Mouse (Mus musculus): Measurements from ENCODE around the gene Stil. TPM values are rescaled to one million over a fixed set of nuclear protein-coding genes. Genes with fewer than 3 reads are reported as not detected.
A peak's percentile ranks its signal among the peaks of the same experiment; 100 is the strongest.
"Not testable (repeated sequence)": the region's sequence is repeated elsewhere in the genome, so short reads cannot be mapped to it uniquely, and the experiment has no call there.

The Stil gene
- polyA plus RNA-seq (2014; fragmentation: Nextera tagmentation; extraction: Ambion mirVana) = 23.1 and 25.1 TPM in 2 replicates

DNA sequence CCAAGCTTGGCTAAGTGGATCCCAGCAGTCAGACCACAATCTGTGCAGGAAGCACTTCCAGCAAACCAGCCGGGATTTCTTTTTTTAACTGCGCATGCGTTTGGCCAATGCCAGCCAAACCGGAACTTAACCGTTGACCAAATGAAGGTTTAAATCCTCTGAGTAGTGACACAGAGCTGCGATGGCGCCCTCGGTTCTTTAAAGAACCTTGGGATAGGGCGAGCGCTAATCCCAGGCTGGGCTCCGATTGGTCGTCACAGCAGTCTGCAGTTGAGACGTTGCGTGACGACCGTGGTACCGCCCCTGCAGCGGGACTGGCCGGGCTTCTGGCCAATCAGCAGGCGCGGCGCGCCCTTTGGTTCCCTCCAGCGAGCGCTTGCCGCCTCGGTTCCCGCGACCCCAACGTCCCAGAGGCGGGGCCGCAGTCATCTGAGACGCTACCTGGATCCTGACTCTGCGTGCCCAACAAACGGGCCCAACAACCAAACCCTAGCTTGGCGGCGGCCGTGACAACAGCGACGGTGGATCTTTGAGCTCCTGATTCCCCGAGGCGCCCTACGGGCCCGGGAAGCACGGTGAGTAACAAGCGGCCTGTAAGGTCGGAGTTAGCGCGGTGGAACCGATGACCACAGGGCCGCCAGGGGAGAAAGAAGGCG lies at the start of gene Stil:
Gene Stil (plus strand): TSS at position 387 of the 656 bp plus-strand sequence.
- Histone ChIP-seq H3K36me3 (replicated peaks; ENCODE audit: control insufficient read depth, insufficient read depth, low read depth, low read length) (no peaks in the 10 kb centered on the region), H3K27me3 (ENCODE audit: control insufficient read depth, insufficient read depth, low read length) (no peaks in the 10 kb centered on the region), H3K4me3 (ENCODE audit: low read depth, low read length) (peak within 1 kb of the TSS; percentile 43), H3K4me2 (ENCODE audit: low read depth, low read length) (peak within 1 kb of the TSS; percentile 44), H3K9me3 (replicated peaks; ENCODE audit: control insufficient read depth, low read length) (no peaks in the 10 kb centered on the region), H3K4me1 (ENCODE audit: control insufficient read depth, insufficient read depth, low read length) (no peaks in the 10 kb centered on the region), H3K27ac (replicated peaks; ENCODE audit: low read depth, low read length) (peak within 1 kb of the TSS; percentile 71), H3K9ac (replicated peaks; ENCODE audit: low read length) (peak within 1 kb of the TSS; percentile 51)
- peak; percentile 99 for DNase-seq (ENCODE audit: low spot score)
- ATAC-seq (replicated peaks; ENCODE audit: insufficient number of reproducible peaks, low FRiP score, low TSS enrichment, low read depth) = peak; percentile 100
- under 1% methylated on average over 52 of the region's 52 CpGs for WGBS

GRCm38 (mm10) chr4:114953172-114953571 lies 46.8 kb upstream of the Stil start:
- Histone ChIP-seq H3K9me3 (replicated peaks; ENCODE audit: control insufficient read depth, low read length) (no peaks in the 10 kb centered on the region), H3K36me3 (replicated peaks; ENCODE audit: control insufficient read depth, insufficient read depth, low read depth, low read length) (no peaks in the 10 kb centered on the region), H3K27ac (replicated peaks; ENCODE audit: low read depth, low read length) (no peak overlapping the region), H3K4me1 (ENCODE audit: control insufficient read depth, insufficient read depth, low read length) (no peaks in the 10 kb centered on the region), H3K4me2 (ENCODE audit: low read depth, low read length) (no peak overlapping the region), H3K9ac (replicated peaks; ENCODE audit: low read length) (no peak overlapping the region), H3K4me3 (ENCODE audit: low read depth, low read length) (no peak overlapping the region), H3K27me3 (ENCODE audit: control insufficient read depth, insufficient read depth, low read length) (no peaks in the 10 kb centered on the region)
- no peak for DNase-seq (ENCODE audit: low spot score)
- WGBS = 65% methylated on average over 3 of the region's 3 CpGs
- no peak; the same call in 1 of the 2 replicates for ATAC-seq (replicated peaks; ENCODE audit: insufficient number of reproducible peaks, low FRiP score, low TSS enrichment, low read depth)

- ATAC-seq (replicated peaks; ENCODE audit: insufficient number of reproducible peaks, low FRiP score, low TSS enrichment, low read depth) (no peak), DNase-seq (ENCODE audit: low spot score) (no peak)
- H3K9ac ChIP-seq (replicated peaks; ENCODE audit: low read length) = no peak overlapping the region
- H3K4me2 ChIP-seq (ENCODE audit: low read depth, low read length) = no peak overlapping the region
- H3K4me3 ChIP-seq (ENCODE audit: low read depth, low read length) = no peak overlapping the region
- no peaks in the 10 kb centered on the region for H3K27me3 ChIP-seq (ENCODE audit: control insufficient read depth, insufficient read depth, low read length)
- H3K9me3 ChIP-seq (replicated peaks; ENCODE audit: control insufficient read depth, low read length) = no peaks in the 10 kb centered on the region
- no peaks in the 10 kb centered on the region for H3K4me1 ChIP-seq (ENCODE audit: control insufficient read depth, insufficient read depth, low read length)
- no peak overlapping the region for H3K27ac ChIP-seq (replicated peaks; ENCODE audit: low read depth, low read length)
- no peaks in the 10 kb centered on the region; the same call in 1 of the 2 replicates for H3K36me3 ChIP-seq (replicated peaks; ENCODE audit: control insufficient read depth, insufficient read depth, low read depth, low read length)
Measured at GRCm38 (mm10) chr4:114957403-114957802, 42.6 kb upstream of the Stil start.

- ATAC-seq (replicated peaks; ENCODE audit: insufficient number of reproducible peaks, low FRiP score, low TSS enrichment, low read depth) (no peak), DNase-seq (ENCODE audit: low spot score) (no peak)
- no peaks in the 10 kb centered on the region for H3K9me3 ChIP-seq (replicated peaks; ENCODE audit: control insufficient read depth, low read length)
- no peaks in the 10 kb centered on the region for H3K4me1 ChIP-seq (ENCODE audit: control insufficient read depth, insufficient read depth, low read length)
- no peaks in the 10 kb centered on the region; the same call in 1 of the 2 replicates for H3K36me3 ChIP-seq (replicated peaks; ENCODE audit: control insufficient read depth, insufficient read depth, low read depth, low read length)
- no peak overlapping the region for H3K27ac ChIP-seq (replicated peaks; ENCODE audit: low read depth, low read length)
- H3K4me2 ChIP-seq (ENCODE audit: low read depth, low read length) = no peak overlapping the region
- no peak overlapping the region for H3K4me3 ChIP-seq (ENCODE audit: low read depth, low read length)
- WGBS = 90% methylated on average over 2 of the region's 2 CpGs
- H3K27me3 ChIP-seq (ENCODE audit: control insufficient read depth, insufficient read depth, low read length) = no peaks in the 10 kb centered on the region
- H3K9ac ChIP-seq (replicated peaks; ENCODE audit: low read length) = no peak overlapping the region
Measured at GRCm38 (mm10) chr4:114958231-114958630, 41.7 kb upstream of the Stil start.

GRCm38 (mm10) chr4:114958786-114959185 lies 41.2 kb upstream of the Stil start:
- Histone ChIP-seq H3K4me3 (ENCODE audit: low read depth, low read length) (no peak overlapping the region), H3K27me3 (ENCODE audit: control insufficient read depth, insufficient read depth, low read length) (no peaks in the 10 kb centered on the region), H3K9ac (replicated peaks; ENCODE audit: low read length) (no peak overlapping the region), H3K4me1 (ENCODE audit: control insufficient read depth, insufficient read depth, low read length) (no peaks in the 10 kb centered on the region), H3K36me3 (replicated peaks; ENCODE audit: control insufficient read depth, insufficient read depth, low read depth, low read length) (no peaks in the 10 kb centered on the region; the same call in 1 of the 2 replicates), H3K9me3 (replicated peaks; ENCODE audit: control insufficient read depth, low read length) (no peaks in the 10 kb centered on the region), H3K27ac (replicated peaks; ENCODE audit: low read depth, low read length) (no peak overlapping the region), H3K4me2 (ENCODE audit: low read depth, low read length) (no peak overlapping the region)
- DNase-seq (ENCODE audit: low spot score) (no peak), ATAC-seq (replicated peaks; ENCODE audit: insufficient number of reproducible peaks, low FRiP score, low TSS enrichment, low read depth) (no peak)
- 93% methylated on average over 4 of the region's 4 CpGs for WGBS

GRCm38 (mm10) chr4:114959533-114959932 lies 40.4 kb upstream of the Stil start:
- 96% methylated on average over 2 of the region's 2 CpGs for WGBS
- no peak overlapping the region for H3K9ac ChIP-seq (replicated peaks; ENCODE audit: low read length)
- no peaks in the 10 kb centered on the region for H3K4me1 ChIP-seq (ENCODE audit: control insufficient read depth, insufficient read depth, low read length)
- ATAC-seq (replicated peaks; ENCODE audit: insufficient number of reproducible peaks, low FRiP score, low TSS enrichment, low read depth) = no peak
- H3K27me3 ChIP-seq (ENCODE audit: control insufficient read depth, insufficient read depth, low read length) = no peaks in the 10 kb centered on the region
- H3K4me3 ChIP-seq (ENCODE audit: low read depth, low read length) = no peak overlapping the region
- no peak overlapping the region for H3K4me2 ChIP-seq (ENCODE audit: low read depth, low read length)
- no peaks in the 10 kb centered on the region for H3K9me3 ChIP-seq (replicated peaks; ENCODE audit: control insufficient read depth, low read length)
- DNase-seq (ENCODE audit: low spot score) = no peak
- H3K36me3 ChIP-seq (replicated peaks; ENCODE audit: control insufficient read depth, insufficient read depth, low read depth, low read length) = no peaks in the 10 kb centered on the region; the same call in 1 of the 2 replicates
- H3K27ac ChIP-seq (replicated peaks; ENCODE audit: low read depth, low read length) = no peak overlapping the region

- not testable (repeated sequence) for H3K9me3 ChIP-seq (replicated peaks; ENCODE audit: control insufficient read depth, low read length); H3K4me1 ChIP-seq (ENCODE audit: control insufficient read depth, insufficient read depth, low read length); H3K4me2 ChIP-seq (ENCODE audit: low read depth, low read length); H3K27me3 ChIP-seq (ENCODE audit: control insufficient read depth, insufficient read depth, low read length); H3K4me3 ChIP-seq (ENCODE audit: low read depth, low read length); ATAC-seq (replicated peaks; ENCODE audit: insufficient number of reproducible peaks, low FRiP score, low TSS enrichment, low read depth); H3K9ac ChIP-seq (replicated peaks; ENCODE audit: low read length); H3K36me3 ChIP-seq (replicated peaks; ENCODE audit: control insufficient read depth, insufficient read depth, low read depth, low read length); H3K27ac ChIP-seq (replicated peaks; ENCODE audit: low read depth, low read length); DNase-seq (ENCODE audit: low spot score)
- 83% methylated on average over 2 of the region's 2 CpGs for WGBS
Measured at GRCm38 (mm10) chr4:114960881-114961280, 39.1 kb upstream of the Stil start.

GRCm38 (mm10) chr4:114970736-114971135 lies 29.2 kb upstream of the Stil start:
- Histone ChIP-seq H3K27me3 (ENCODE audit: control insufficient read depth, insufficient read depth, low read length) (no peaks in the 10 kb centered on the region), H3K4me3 (ENCODE audit: low read depth, low read length) (no peak overlapping the region), H3K36me3 (replicated peaks; ENCODE audit: control insufficient read depth, insufficient read depth, low read depth, low read length) (peaks cover 4% of the 10 kb centered on the region; the same call in 1 of the 2 replicates), H3K9me3 (replicated peaks; ENCODE audit: control insufficient read depth, low read length) (no peaks in the 10 kb centered on the region), H3K9ac (replicated peaks; ENCODE audit: low read length) (no peak overlapping the region), H3K4me2 (ENCODE audit: low read depth, low read length) (no peak overlapping the region), H3K27ac (replicated peaks; ENCODE audit: low read depth, low read length) (no peak overlapping the region), H3K4me1 (ENCODE audit: control insufficient read depth, insufficient read depth, low read length) (no peaks in the 10 kb centered on the region)
- no peak for ATAC-seq (replicated peaks; ENCODE audit: insufficient number of reproducible peaks, low FRiP score, low TSS enrichment, low read depth)
- WGBS = 95% methylated on average over 5 of the region's 5 CpGs
- no peak for DNase-seq (ENCODE audit: low spot score)

Data from embryonic facial prominence, embryonic 11.5 days (tissue).